Mouse (Mus musculus) kidney, adult 8-10 months (tissue): ENCODE data around the gene Cd5l.

Source experiments
- DNase-seq, 2 experiments: peaks; one replicate each; pipeline ENCODE4 v3.0.0; 2022

The Cd5l gene

GRCm38 (mm10) chr3:87409196-87409935 is 51.7 kb downstream of the Cd5l start:
- no peak for DNase-seq

DNA sequence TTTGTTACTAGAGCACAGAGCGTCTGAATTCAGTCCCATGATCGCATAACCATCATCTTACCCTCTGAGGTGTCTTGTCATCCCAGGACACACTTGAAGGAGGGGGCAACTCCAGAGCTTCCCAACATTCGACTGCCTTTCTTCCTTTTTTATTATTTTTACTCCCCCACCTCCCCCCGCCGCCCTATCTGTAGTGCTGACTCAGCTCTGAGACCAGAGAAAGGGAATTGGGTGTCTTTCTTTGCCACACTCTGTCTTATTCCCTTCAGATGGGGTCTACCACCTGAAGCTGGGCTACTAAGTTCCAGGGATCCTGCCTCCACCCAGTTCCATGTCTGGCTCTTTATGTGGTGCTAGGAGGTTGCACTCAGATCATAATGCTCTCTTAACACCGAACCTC is 52.9 kb downstream of the Cd5l start:
- DNase-seq = no peak

DNA sequence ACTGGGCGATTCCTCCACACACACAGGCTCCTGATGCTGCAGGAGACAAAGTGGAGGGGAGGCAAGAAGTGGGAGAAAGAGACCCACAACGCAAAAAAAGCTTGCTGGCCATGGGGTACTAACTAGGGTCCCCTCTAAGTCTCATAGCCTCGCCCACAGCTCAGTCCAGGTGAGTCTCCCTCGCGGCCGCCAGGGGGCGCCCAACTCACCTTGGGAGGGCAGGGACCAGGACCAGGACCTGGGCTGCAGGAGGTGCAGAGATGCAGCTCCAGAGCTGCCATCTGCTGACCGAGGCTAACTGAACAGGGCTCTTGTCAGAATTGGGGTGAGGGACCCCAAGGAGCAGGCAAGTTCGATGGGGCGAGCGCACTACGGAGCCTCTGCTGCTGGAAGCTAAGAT is 53.5 kb downstream of the Cd5l start:
- peak; percentile 7 to 21 for DNase-seq

- DNase-seq = no peak
Observed at GRCm38 (mm10) chr3:87420645-87421044, 63.0 kb downstream of the Cd5l start.
